Mouse (Mus musculus) brown adipose tissue, adult 24 weeks (tissue): ENCODE measurements around the gene Cdh1. TPM values are rescaled to one million over a fixed set of nuclear protein-coding genes. Genes with fewer than 3 reads are reported as not detected.

Source experiments
- H3K27ac ChIP-seq: fragments of 200-500 bp; replicated peaks from 2 replicates; pipeline ENCODE4 v1.5.1; 2012; ENCODE audit warnings: low read depth, mild to moderate bottlenecking, low read length
- H3K4me1 ChIP-seq: fragments of 200-500 bp; 2 replicates; pipeline ENCODE4 v1.6.1; 2012; ENCODE audit warnings: low read length, mixed read lengths; ENCODE audit not compliant: control insufficient read depth, insufficient read depth, insufficient read length
- H3K4me3 ChIP-seq: fragments of 200-500 bp; 2 replicates; pipeline ENCODE4 v1.5.1; 2012; ENCODE audit warnings: low read depth, mild to moderate bottlenecking, low read length, moderate library complexity; ENCODE audit not compliant: insufficient read depth
- polyA plus RNA-seq: library from polyadenylated mRNA; stranded (reverse); fragments of >200 nt; gene quantifications from 2 replicates; pipeline ENCODE4 v1.2.4, GENCODE M21; 2012; ENCODE audit not compliant: missing spikeins, insufficient read depth, insufficient read length

Gene Cdh1
- polyA plus RNA-seq, 1 experiment, result not detected

- Histone ChIP-seq H3K27ac (no peak overlapping the region), H3K4me1 (peaks cover 5% of the 10 kb centered on the region; the same call in 1 of the 2 replicates), H3K4me3 (no peak overlapping the region)
Observed at GRCm38 (mm10) chr8:106623954-106624353, 20.8 kb downstream of the Cdh1 start.

- 0 out of 2 replicates have a peak, but pooled peaks cover under 1% of the 10 kb centered on the region for H3K4me1 ChIP-seq
- H3K27ac ChIP-seq, result no peak overlapping the region
Observed at GRCm38 (mm10) chr8:106624743-106625142, 21.6 kb downstream of the Cdh1 start.

GRCm38 (mm10) chr8:106626096-106626865 is 23.1 kb downstream of the Cdh1 start:
- Histone ChIP-seq H3K4me3 (no peak overlapping the region), H3K4me1 (no peaks in the 10 kb centered on the region), H3K27ac (no peak overlapping the region)

More at GRCm38 (mm10) chr8:106624743-106625142, 21.6 kb downstream of the Cdh1 start:
- no peak overlapping the region for H3K4me3 ChIP-seq

GRCm38 (mm10) chr8:106628291-106628964 is 25.3 kb downstream of the Cdh1 start:
- no peak overlapping the region for H3K27ac ChIP-seq
- H3K4me3 ChIP-seq, result no peak overlapping the region
- no peaks in the 10 kb centered on the region for H3K4me1 ChIP-seq

- Histone ChIP-seq H3K27ac (no peak overlapping the region), H3K4me3 (no peak overlapping the region), H3K4me1 (no peaks in the 10 kb centered on the region)
Observed at GRCm38 (mm10) chr8:106629456-106629855, 26.3 kb downstream of the Cdh1 start.

- Histone ChIP-seq H3K4me3 (no peak overlapping the region), H3K27ac (no peak overlapping the region), H3K4me1 (no peaks in the 10 kb centered on the region)
Observed at GRCm38 (mm10) chr8:106631904-106632303, 28.8 kb downstream of the Cdh1 start.

- Histone ChIP-seq H3K4me1 (no peaks in the 10 kb centered on the region), H3K27ac (no peak overlapping the region), H3K4me3 (no peak overlapping the region)
Observed at GRCm38 (mm10) chr8:106632650-106633049, 29.5 kb downstream of the Cdh1 start.

GRCm38 (mm10) chr8:106633361-106634158 is 30.4 kb downstream of the Cdh1 start:
- Histone ChIP-seq H3K4me1 (no peaks in the 10 kb centered on the region), H3K4me3 (no peak overlapping the region), H3K27ac (no peak overlapping the region)

- Histone ChIP-seq H3K4me3 (no peak overlapping the region), H3K27ac (no peak overlapping the region), H3K4me1 (no peaks in the 10 kb centered on the region)
Observed at GRCm38 (mm10) chr8:106635284-106635683, 32.1 kb downstream of the Cdh1 start.

GRCm38 (mm10) chr8:106637446-106637845 is 34.3 kb downstream of the Cdh1 start:
- Histone ChIP-seq H3K4me1 (no peaks in the 10 kb centered on the region), H3K4me3 (no peak overlapping the region), H3K27ac (peak overlapping the region; percentile 9)

GRCm38 (mm10) chr8:106638768-106639295 is 35.7 kb downstream of the Cdh1 start:
- H3K27ac ChIP-seq, result no peak overlapping the region
- no peak overlapping the region for H3K4me3 ChIP-seq
- no peaks in the 10 kb centered on the region for H3K4me1 ChIP-seq

- Histone ChIP-seq H3K4me1 (no peaks in the 10 kb centered on the region), H3K27ac (no peak overlapping the region), H3K4me3 (no peak overlapping the region)
Observed at GRCm38 (mm10) chr8:106640212-106640611, 37.1 kb downstream of the Cdh1 start.

GRCm38 (mm10) chr8:106640921-106641320 is 37.8 kb downstream of the Cdh1 start:
- H3K4me3 ChIP-seq, result no peak overlapping the region
- no peak overlapping the region for H3K27ac ChIP-seq
- H3K4me1 ChIP-seq, result no peaks in the 10 kb centered on the region

GRCm38 (mm10) chr8:106642172-106642571 is 39.0 kb downstream of the Cdh1 start:
- H3K27ac ChIP-seq, result no peak overlapping the region
- no peaks in the 10 kb centered on the region for H3K4me1 ChIP-seq
- H3K4me3 ChIP-seq, result no peak overlapping the region

- Histone ChIP-seq H3K27ac (no peak overlapping the region), H3K4me3 (no peak overlapping the region), H3K4me1 (no peaks in the 10 kb centered on the region)
Observed at GRCm38 (mm10) chr8:106643100-106643499, 39.9 kb downstream of the Cdh1 start.
